Mouse (Mus musculus) megakaryocyte, embryonic 14.5 days (primary cell): Measurements from ENCODE around the gene Lgr5.

ENCODE experiments used
- FLI1 ChIP-seq: IDR thresholded peaks from 2 replicates; pipeline ENCODE4 v1.6.1; 2012; ENCODE audit warnings: low read length, inconsistent platforms, mixed read lengths
- GATA1 ChIP-seq: IDR thresholded peaks from 3 replicates; pipeline ENCODE4 v1.6.1; 2012; ENCODE audit warnings: mixed read lengths, low read length, inconsistent platforms, borderline replicate concordance

- TF ChIP-seq GATA1 (no peak), FLI1 (no peak)
These were observed 37.3 kb downstream of the Lgr5 start for GRCm38 (mm10) chr10:115550253-115550652.
